Mouse (Mus musculus): ENCODE data around the gene Olfr1497. TPM values are rescaled to one million over a fixed set of nuclear protein-coding genes. Genes with fewer than 3 reads are reported as not detected.

The Olfr1497 gene
- polyA plus RNA-seq, 1 experiment from 2014 or later, result not detected

Other genes with a start within 250 kb of the Olfr1497 start
- gene Olfr1484, start 214.7 kb downstream of the Olfr1497 start, polyA plus RNA-seq (2016; fragmentation: Nextera tagmentation; extraction: Ambion mirVana), result not detected in 2 replicates
- gene Olfr1487, start 180.8 kb downstream of the Olfr1497 start, polyA plus RNA-seq (2016; fragmentation: Nextera tagmentation; extraction: Ambion mirVana), result not detected in 2 replicates
- not detected in 2 replicates for gene Olfr1489, start 166.6 kb downstream of the Olfr1497 start, polyA plus RNA-seq (2016; fragmentation: Nextera tagmentation; extraction: Ambion mirVana)
- not detected in 2 replicates for gene Olfr1490, start 147.1 kb downstream of the Olfr1497 start, polyA plus RNA-seq (2016; fragmentation: Nextera tagmentation; extraction: Ambion mirVana)
- not detected in 2 replicates for gene Olfr1491, start 100.9 kb downstream of the Olfr1497 start, polyA plus RNA-seq (2016; fragmentation: Nextera tagmentation; extraction: Ambion mirVana)
- gene Olfr1493-ps1, start 74.9 kb downstream of the Olfr1497 start, polyA plus RNA-seq (2016; fragmentation: Nextera tagmentation; extraction: Ambion mirVana), result not detected in 2 replicates
- gene Olfr1494, start 58.5 kb downstream of the Olfr1497 start, polyA plus RNA-seq (2016; fragmentation: Nextera tagmentation; extraction: Ambion mirVana), result not detected in 2 replicates
- not detected in 2 replicates for gene Olfr1495, start 33.6 kb downstream of the Olfr1497 start, polyA plus RNA-seq (2016; fragmentation: Nextera tagmentation; extraction: Ambion mirVana)
- gene Olfr1496, start 20.3 kb downstream of the Olfr1497 start, polyA plus RNA-seq (2016; fragmentation: Nextera tagmentation; extraction: Ambion mirVana), result not detected in 2 replicates
- gene Olfr1499, start 21.2 kb upstream of the Olfr1497 start, polyA plus RNA-seq (2016; fragmentation: Nextera tagmentation; extraction: Ambion mirVana), result not detected in 2 replicates
- not detected in 2 replicates for gene Olfr1500, start 32.3 kb upstream of the Olfr1497 start, polyA plus RNA-seq (2016; fragmentation: Nextera tagmentation; extraction: Ambion mirVana)
- gene Olfr1501, start 52.5 kb upstream of the Olfr1497 start, polyA plus RNA-seq (2016; fragmentation: Nextera tagmentation; extraction: Ambion mirVana), result not detected in 2 replicates
- gene Olfr1502, start 63.6 kb upstream of the Olfr1497 start, polyA plus RNA-seq (2016; fragmentation: Nextera tagmentation; extraction: Ambion mirVana), result not detected in 2 replicates
- gene Olfr1504, start 99.7 kb upstream of the Olfr1497 start, polyA plus RNA-seq (2016; fragmentation: Nextera tagmentation; extraction: Ambion mirVana), result not detected in 2 replicates
- gene Olfr1505, start 115.3 kb upstream of the Olfr1497 start, polyA plus RNA-seq (2016; fragmentation: Nextera tagmentation; extraction: Ambion mirVana), result not detected in 2 replicates

Data from midbrain, embryonic 12.5 days (tissue).